Mouse (Mus musculus): ENCODE measurements around the gene Tgm2. TPM values are rescaled to one million over a fixed set of nuclear protein-coding genes. Genes with fewer than 3 reads are reported as not detected.

Tgm2 gene
- polyA plus RNA-seq, 2 experiments, result 6.9 to 12.1 TPM

- Histone ChIP-seq H3K27me3 (ENCODE audit: control insufficient read depth, insufficient read depth, low read length) (no peaks in the 10 kb centered on the region), H3K4me1 (ENCODE audit: control insufficient read depth, insufficient read depth, low read length) (peaks cover 5% of the 10 kb centered on the region; the same call in 1 of the 2 replicates), H3K4me2 (replicated peaks; ENCODE audit: low read depth, low read length, severe bottlenecking) (no peak overlapping the region), H3K27ac (replicated peaks; ENCODE audit: low read depth, low read length) (no peak overlapping the region), H3K9me3 (ENCODE audit: control insufficient read depth, low read length) (no peaks in the 10 kb centered on the region), H3K4me3 (replicated peaks; ENCODE audit: low read length) (no peak overlapping the region), H3K36me3 (ENCODE audit: control insufficient read depth, insufficient read depth, low read length) (no peaks in the 10 kb centered on the region), H3K9ac (ENCODE audit: low read depth, low read length, severe bottlenecking) (no peak overlapping the region)
- no peak for ATAC-seq (ENCODE audit: low FRiP score, low read depth)
- no peak for DNase-seq (ENCODE audit: low spot score)
- TF ChIP-seq POLR2A (IDR thresholded peaks at IDR 0.05; ENCODE audit: borderline replicate concordance, extremely low read depth, insufficient read depth, insufficient read length), result no peak
- WGBS, result 80% methylated on average over 4 of the region's 4 CpGs
These were observed 56.1 kb downstream of the Tgm2 start for GRCm38 (mm10) chr2:158090096-158090495.

- WGBS, result 69% methylated on average over 8 of the region's 8 CpGs
- Histone ChIP-seq H3K36me3 (ENCODE audit: control insufficient read depth, insufficient read depth, low read length) (no peaks in the 10 kb centered on the region), H3K27ac (replicated peaks; ENCODE audit: low read depth, low read length) (no peak overlapping the region)
These were observed 61.8 kb downstream of the Tgm2 start for GRCm38 (mm10) chr2:158084486-158084885.

GRCm38 (mm10) chr2:158080622-158081241 is 65.5 kb downstream of the Tgm2 start:
- DNase-seq (ENCODE audit: low spot score), result no peak
- no peaks in the 10 kb centered on the region for H3K9me3 ChIP-seq (ENCODE audit: control insufficient read depth, low read length)
- H3K27ac ChIP-seq (replicated peaks; ENCODE audit: low read depth, low read length), result no peak overlapping the region
- no peaks in the 10 kb centered on the region for H3K4me1 ChIP-seq (ENCODE audit: control insufficient read depth, insufficient read depth, low read length)
- H3K36me3 ChIP-seq (ENCODE audit: control insufficient read depth, insufficient read depth, low read length), result peaks cover 21% of the 10 kb centered on the region
- H3K4me3 ChIP-seq (replicated peaks; ENCODE audit: low read length), result no peak overlapping the region
- H3K27me3 ChIP-seq (ENCODE audit: control insufficient read depth, insufficient read depth, low read length), result no peaks in the 10 kb centered on the region
- no peak overlapping the region for H3K9ac ChIP-seq (ENCODE audit: low read depth, low read length, severe bottlenecking)
- H3K4me2 ChIP-seq (replicated peaks; ENCODE audit: low read depth, low read length, severe bottlenecking), result no peak overlapping the region
- no peak for ATAC-seq (ENCODE audit: low FRiP score, low read depth)
- TF ChIP-seq POLR2A (IDR thresholded peaks at IDR 0.05; ENCODE audit: borderline replicate concordance, extremely low read depth, insufficient read depth, insufficient read length), result no peak
- WGBS, result 81% methylated on average over 9 of the region's 9 CpGs

More at GRCm38 (mm10) chr2:158084486-158084885, 61.8 kb downstream of the Tgm2 start:
- TF ChIP-seq POLR2A (IDR thresholded peaks at IDR 0.05; ENCODE audit: borderline replicate concordance, extremely low read depth, insufficient read depth, insufficient read length), result no peak
- H3K27me3 ChIP-seq (ENCODE audit: control insufficient read depth, insufficient read depth, low read length), result no peaks in the 10 kb centered on the region
- no peak overlapping the region for H3K9ac ChIP-seq (ENCODE audit: low read depth, low read length, severe bottlenecking)
- no peaks in the 10 kb centered on the region for H3K9me3 ChIP-seq (ENCODE audit: control insufficient read depth, low read length)
- no peaks in the 10 kb centered on the region for H3K4me1 ChIP-seq (ENCODE audit: control insufficient read depth, insufficient read depth, low read length)
- DNase-seq (ENCODE audit: low spot score) (no peak), ATAC-seq (ENCODE audit: low FRiP score, low read depth) (no peak)
- H3K4me2 ChIP-seq (replicated peaks; ENCODE audit: low read depth, low read length, severe bottlenecking), result no peak overlapping the region
- no peak overlapping the region for H3K4me3 ChIP-seq (replicated peaks; ENCODE audit: low read length)

- H3K4me2 ChIP-seq (replicated peaks; ENCODE audit: low read depth, low read length, severe bottlenecking), result no peak overlapping the region
- WGBS, result 56% methylated on average over 9 of the region's 9 CpGs
These were observed 66.3 kb downstream of the Tgm2 start for GRCm38 (mm10) chr2:158079843-158080395.

GRCm38 (mm10) chr2:158078971-158079370 is 67.3 kb downstream of the Tgm2 start:
- Histone ChIP-seq H3K27ac (replicated peaks; ENCODE audit: low read depth, low read length) (no peak overlapping the region), H3K4me2 (replicated peaks; ENCODE audit: low read depth, low read length, severe bottlenecking) (no peak overlapping the region), H3K4me3 (replicated peaks; ENCODE audit: low read length) (no peak overlapping the region), H3K9me3 (ENCODE audit: control insufficient read depth, low read length) (no peaks in the 10 kb centered on the region), H3K36me3 (ENCODE audit: control insufficient read depth, insufficient read depth, low read length) (peaks cover 38% of the 10 kb centered on the region), H3K27me3 (ENCODE audit: control insufficient read depth, insufficient read depth, low read length) (no peaks in the 10 kb centered on the region), H3K9ac (ENCODE audit: low read depth, low read length, severe bottlenecking) (no peak overlapping the region), H3K4me1 (ENCODE audit: control insufficient read depth, insufficient read depth, low read length) (no peaks in the 10 kb centered on the region)
- TF ChIP-seq POLR2A (IDR thresholded peaks at IDR 0.05; ENCODE audit: borderline replicate concordance, extremely low read depth, insufficient read depth, insufficient read length), result no peak
- 84% methylated on average over 7 of the region's 7 CpGs for WGBS
- no peak for DNase-seq (ENCODE audit: low spot score)
- ATAC-seq (ENCODE audit: low FRiP score, low read depth), result no peak

More at GRCm38 (mm10) chr2:158079843-158080395, 66.3 kb downstream of the Tgm2 start:
- Histone ChIP-seq H3K9ac (ENCODE audit: low read depth, low read length, severe bottlenecking) (no peak overlapping the region), H3K4me1 (ENCODE audit: control insufficient read depth, insufficient read depth, low read length) (no peaks in the 10 kb centered on the region), H3K9me3 (ENCODE audit: control insufficient read depth, low read length) (no peaks in the 10 kb centered on the region), H3K4me3 (replicated peaks; ENCODE audit: low read length) (no peak overlapping the region), H3K27ac (replicated peaks; ENCODE audit: low read depth, low read length) (no peak overlapping the region), H3K36me3 (ENCODE audit: control insufficient read depth, insufficient read depth, low read length) (peaks cover 30% of the 10 kb centered on the region), H3K27me3 (ENCODE audit: control insufficient read depth, insufficient read depth, low read length) (no peaks in the 10 kb centered on the region)
- no peak for TF ChIP-seq POLR2A (IDR thresholded peaks at IDR 0.05; ENCODE audit: borderline replicate concordance, extremely low read depth, insufficient read depth, insufficient read length)
- ATAC-seq (ENCODE audit: low FRiP score, low read depth) (no peak), DNase-seq (ENCODE audit: low spot score) (no peak)
